In genomic region chr12:80230854-80231253, GRCm38 (mm10) we compare ENCODE assay signal across 9 mouse cellular contexts. TPM values are rescaled to one million over a fixed set of nuclear protein-coding genes. Genes with fewer than 3 reads are reported as not detected.
DNase-seq lines count a peak whose midpoint lies in the region; ATAC-seq and TF ChIP-seq lines count a peak whose summit lies in the region.
"Had no signal": no experiment of that assay in that cellular context is flagged by ENCODE, and none has a peak within 500 bp of the region (broad histone marks: within the 10 kb centered on the region; RNA-seq: fewer than 3 reads in every experiment).

No protein-coding gene starts in this region.

- H3K4me2 ChIP-seq in kidney, embryonic 15.5 days: peak overlapping the region; percentile 47
- peak overlapping the region; percentile 41 for H3K4me2 ChIP-seq in embryonic facial prominence, embryonic 12.5 days (replicated peaks)
- H3K4me2 ChIP-seq in hindbrain, postnatal 0 days (ENCODE audit: low read depth, low read length): no peak overlapping the region
- H3K4me2 ChIP-seq in midbrain, embryonic 16.5 days (ENCODE audit: low read length): no peak overlapping the region

- TF ChIP-seq CTCF in hindbrain, postnatal 0 days (IDR thresholded peaks at IDR 0.05; ENCODE audit: low read depth): no peak

- H3K9ac ChIP-seq in kidney, embryonic 15.5 days: no peak overlapping the region
- H3K9ac ChIP-seq in embryonic facial prominence, embryonic 12.5 days: 0 out of 2 replicates have a peak overlapping the region, but pooled peaks have one; percentile 16
- H3K9ac ChIP-seq in hindbrain, postnatal 0 days (replicated peaks; ENCODE audit: low read length): no peak overlapping the region
- H3K9ac ChIP-seq in midbrain, embryonic 16.5 days (ENCODE audit: low read depth, low read length): no peak overlapping the region

- no peak overlapping the region for H3K4me3 ChIP-seq in kidney, embryonic 15.5 days (replicated peaks)
- H3K4me3 ChIP-seq in embryonic facial prominence, embryonic 12.5 days: no peak overlapping the region
- H3K4me3 ChIP-seq in hindbrain, postnatal 0 days (ENCODE audit: low read length): no peak overlapping the region
- H3K4me3 ChIP-seq in midbrain, embryonic 16.5 days (ENCODE audit: low read depth, low read length): no peak overlapping the region

- H3K36me3 ChIP-seq in kidney, embryonic 15.5 days: peaks cover 17% of the 10 kb centered on the region
- peaks cover 7% of the 10 kb centered on the region; the same call in 1 of the 2 replicates for H3K36me3 ChIP-seq in embryonic facial prominence, embryonic 12.5 days
- H3K36me3 ChIP-seq in hindbrain, postnatal 0 days (ENCODE audit: insufficient read depth, low read length): 0 out of 2 replicates have a peak, but pooled peaks cover 3% of the 10 kb centered on the region
- H3K36me3 ChIP-seq in midbrain, embryonic 16.5 days (ENCODE audit: control insufficient read depth, insufficient read depth, low read length): no peaks in the 10 kb centered on the region

- ATAC-seq in kidney, embryonic 15.5 days (replicated peaks; ENCODE audit: low FRiP score): peak; percentile 2; the same call in 1 of the 2 replicates
- ATAC-seq in embryonic facial prominence, embryonic 12.5 days (ENCODE audit: insufficient number of reproducible peaks, insufficient read depth, low FRiP score, low TSS enrichment): no peak; the same call in 1 of the 2 replicates
- ATAC-seq in hindbrain, postnatal 0 days: no peak
- ATAC-seq in midbrain, embryonic 16.5 days: no peak
- no peak for ATAC-seq in activated CD4-positive, CD25-positive, alpha-beta regulatory T cell, adult 4 months

- H3K27me3 ChIP-seq in kidney, embryonic 15.5 days: no peaks in the 10 kb centered on the region
- no peaks in the 10 kb centered on the region for H3K27me3 ChIP-seq in embryonic facial prominence, embryonic 12.5 days
- H3K27me3 ChIP-seq in hindbrain, postnatal 0 days (ENCODE audit: insufficient read depth, low read length): no peaks in the 10 kb centered on the region
- H3K27me3 ChIP-seq in midbrain, embryonic 16.5 days (ENCODE audit: control insufficient read depth, insufficient read depth, low read depth, low read length): no peaks in the 10 kb centered on the region

- 0 out of 2 replicates have a peak, but pooled peaks cover 3% of the 10 kb centered on the region for H3K9me3 ChIP-seq in kidney, embryonic 15.5 days (replicated peaks)
- peaks cover 9% of the 10 kb centered on the region for H3K9me3 ChIP-seq in embryonic facial prominence, embryonic 12.5 days
- H3K9me3 ChIP-seq in hindbrain, postnatal 0 days (ENCODE audit: low read length): no peaks in the 10 kb centered on the region
- H3K9me3 ChIP-seq in midbrain, embryonic 16.5 days (replicated peaks; ENCODE audit: control insufficient read depth, low read length, poor library complexity, severe bottlenecking): no peaks in the 10 kb centered on the region; the same call in 1 of the 2 replicates

- H3K27ac ChIP-seq in kidney, embryonic 15.5 days: peak overlapping the region; percentile 91
- H3K27ac ChIP-seq in embryonic facial prominence, embryonic 12.5 days: peak overlapping the region; percentile 97
- peak overlapping the region; percentile 46; the same call in 1 of the 2 replicates for H3K27ac ChIP-seq in hindbrain, postnatal 0 days
- peak overlapping the region; percentile 36 for H3K27ac ChIP-seq in midbrain, embryonic 16.5 days (ENCODE audit: low read length)

- 41% methylated on average over 5 of the region's 5 CpGs for WGBS in kidney, embryonic 15.5 days
- 31% methylated on average over 5 of the region's 5 CpGs for WGBS in embryonic facial prominence, embryonic 12.5 days
- 54% methylated on average over 5 of the region's 5 CpGs for WGBS in hindbrain, postnatal 0 days
- 63% methylated on average over 5 of the region's 5 CpGs for WGBS in midbrain, embryonic 16.5 days

- no peak for DNase-seq in kidney, adult 9 months
- no peak for DNase-seq in hindbrain, postnatal 0 days (ENCODE audit: low spot score)
- no peak for DNase-seq in B cell, adult 2 months
- DNase-seq in ovary, postnatal 14 days (ENCODE audit: low spot score): no peak
- DNase-seq: kidney, adult 8-10 months had no signal

- peaks cover 65% of the 10 kb centered on the region for H3K4me1 ChIP-seq in kidney, embryonic 15.5 days
- H3K4me1 ChIP-seq in embryonic facial prominence, embryonic 12.5 days: peaks cover 62% of the 10 kb centered on the region
- peaks cover 26% of the 10 kb centered on the region for H3K4me1 ChIP-seq in hindbrain, postnatal 0 days (ENCODE audit: insufficient read depth, low read length)
- peaks cover 15% of the 10 kb centered on the region; the same call in 1 of the 2 replicates for H3K4me1 ChIP-seq in midbrain, embryonic 16.5 days (ENCODE audit: control insufficient read depth, insufficient read depth, low read length)

RNA-seq across cellular contexts. Expression of gene Actn1, which starts 29.3 kb away (rescaled TPM):
- 46.0 and 47.6 TPM in 2 replicates for polyA plus RNA-seq in kidney, embryonic 15.5 days (2015; fragmentation: Nextera tagmentation; extraction: Ambion mirVana)
- polyA plus RNA-seq in embryonic facial prominence, embryonic 12.5 days (2016; fragmentation: Nextera tagmentation; extraction: Ambion mirVana): 43.0 and 46.5 TPM in 2 replicates
- 18.3 and 22.4 TPM in 2 replicates for total RNA-seq in hindbrain, postnatal 0 days (2014; rRNA removed)
- polyA plus RNA-seq in hindbrain, postnatal 0 days (2015; fragmentation: Nextera tagmentation; extraction: Ambion mirVana): 7.4 and 8.3 TPM in 2 replicates
- polyA plus RNA-seq in midbrain, embryonic 16.5 days (2015; fragmentation: Nextera tagmentation; extraction: Ambion mirVana): 6.3 and 6.6 TPM in 2 replicates
- polyA plus RNA-seq in activated CD4-positive, CD25-positive, alpha-beta regulatory T cell, adult 4 months (2017; shearing (Covaris generic)): 10 to 100 TPM; 31.8 to 34.3 TPM

Comparison
In these comparisons a context has a peak if more than half of its experiments do, and no peak if none do; other contexts are left out.
1. H3K27ac ChIP-seq: peak in every context shown above with its lines; median percentile 97 in embryonic facial prominence, embryonic 12.5 days; 91 in kidney, embryonic 15.5 days; 46 in hindbrain, postnatal 0 days; 36 in midbrain, embryonic 16.5 days.
2. H3K4me2 ChIP-seq: peak in kidney, embryonic 15.5 days (single experiment) and embryonic facial prominence, embryonic 12.5 days (single experiment); none in hindbrain, postnatal 0 days (single experiment) and midbrain, embryonic 16.5 days (single experiment).